Mouse (Mus musculus) retina, adult 2 months (tissue): Measurements from ENCODE around the gene Sult6b1.

ENCODE experiments used
- DNase-seq: peaks from one replicate; pipeline ENCODE4 v3.0.0-alpha.2; 2012; ENCODE audit warnings: low read depth, low spot score

The Sult6b1 gene

GRCm38 (mm10) chr17:78885286-78886065, 21.3 kb downstream of the Sult6b1 start:
- DNase-seq: no peak

- no peak for DNase-seq
These were observed 23.5 kb downstream of the Sult6b1 start for GRCm38 (mm10) chr17:78883291-78883690.

DNA sequence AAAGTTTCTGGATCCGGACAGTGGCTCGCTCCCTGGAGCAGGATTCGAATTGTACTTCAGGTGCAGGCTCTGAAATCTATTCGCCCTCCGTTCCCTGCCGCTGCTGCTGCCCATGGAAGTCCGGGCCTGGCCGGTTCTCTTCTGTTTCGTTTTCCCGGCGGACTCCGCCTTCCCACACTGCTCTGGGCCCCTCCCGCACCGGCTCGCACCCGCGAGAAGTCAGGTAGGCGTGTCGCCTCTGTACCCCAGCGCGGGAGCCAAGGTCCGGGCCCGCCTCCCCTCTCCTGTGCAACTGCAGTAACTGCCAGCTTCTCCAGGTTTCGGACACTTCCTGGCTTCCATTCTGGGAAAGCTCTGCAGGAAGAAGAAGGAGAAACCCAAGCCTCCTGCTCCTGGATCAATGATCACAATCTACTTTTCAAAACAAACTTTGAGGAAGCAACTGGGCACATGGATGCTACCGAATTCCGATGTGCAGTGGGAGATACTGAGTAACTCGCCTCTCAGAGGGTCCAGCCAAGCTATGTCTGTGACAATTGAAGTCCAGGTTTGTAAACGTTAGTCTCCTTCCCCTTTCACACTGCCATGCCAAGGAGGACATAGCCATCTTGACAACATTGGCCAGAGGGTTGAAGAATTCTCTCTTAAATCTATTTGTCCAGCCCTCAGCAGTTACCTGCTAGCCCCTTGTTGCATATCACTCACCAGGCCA, 24.2 kb downstream of the Sult6b1 start, which contains the start of gene Eif2ak2:
Gene Eif2ak2 (minus strand): TSS at position 173 of the 712 bp plus-strand sequence.
- no peak for DNase-seq

DNA sequence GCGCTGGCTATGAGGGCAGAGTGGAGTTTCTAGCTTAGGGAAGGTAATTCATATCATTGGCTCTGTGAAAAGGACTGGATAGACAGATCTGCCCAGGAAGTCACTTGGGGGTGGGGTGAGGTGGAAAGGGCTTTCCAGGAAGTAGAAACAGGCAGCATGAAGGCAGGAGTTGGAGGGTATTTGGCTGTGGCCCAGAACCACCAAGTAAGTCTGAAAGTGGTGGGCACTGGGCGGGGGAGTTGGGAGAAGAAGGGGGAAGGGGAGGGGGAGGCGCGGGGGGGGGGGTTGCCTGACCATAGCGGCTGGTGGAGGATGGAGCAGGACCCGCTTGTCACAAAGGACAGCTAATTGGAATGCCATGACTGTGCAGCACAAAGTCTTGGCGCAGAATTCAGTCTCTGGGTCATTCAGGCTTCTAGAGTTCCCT, 24.9 kb downstream of the Sult6b1 start:
- no peak for DNase-seq

- no peak for DNase-seq
These were observed 32.9 kb downstream of the Sult6b1 start for GRCm38 (mm10) chr17:78873886-78874285.

DNA sequence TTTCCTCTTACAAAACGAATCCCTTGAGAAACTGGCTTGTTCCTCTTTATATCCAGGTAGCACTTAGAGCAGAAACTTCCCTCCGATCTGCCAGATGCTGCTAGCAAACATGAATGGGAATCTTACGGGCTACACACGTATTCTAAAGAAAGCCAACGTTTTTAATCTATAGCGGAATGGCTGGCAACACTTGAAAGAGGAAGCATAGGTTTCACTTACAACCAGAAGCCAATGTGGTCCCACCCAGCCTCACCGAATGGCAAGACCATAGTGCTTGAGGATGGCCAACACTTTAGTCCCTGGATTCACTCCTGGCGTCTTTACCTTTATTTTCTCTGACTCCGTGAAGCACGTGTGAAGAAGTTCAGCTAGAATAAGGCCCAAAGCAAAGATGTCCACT, 50.5 kb downstream of the Sult6b1 start:
- no peak for DNase-seq

GRCm38 (mm10) chr17:78842271-78842928, 64.4 kb downstream of the Sult6b1 start:
- no peak for DNase-seq

GRCm38 (mm10) chr17:78836056-78836455, 70.7 kb downstream of the Sult6b1 start:
- no peak for DNase-seq

DNA sequence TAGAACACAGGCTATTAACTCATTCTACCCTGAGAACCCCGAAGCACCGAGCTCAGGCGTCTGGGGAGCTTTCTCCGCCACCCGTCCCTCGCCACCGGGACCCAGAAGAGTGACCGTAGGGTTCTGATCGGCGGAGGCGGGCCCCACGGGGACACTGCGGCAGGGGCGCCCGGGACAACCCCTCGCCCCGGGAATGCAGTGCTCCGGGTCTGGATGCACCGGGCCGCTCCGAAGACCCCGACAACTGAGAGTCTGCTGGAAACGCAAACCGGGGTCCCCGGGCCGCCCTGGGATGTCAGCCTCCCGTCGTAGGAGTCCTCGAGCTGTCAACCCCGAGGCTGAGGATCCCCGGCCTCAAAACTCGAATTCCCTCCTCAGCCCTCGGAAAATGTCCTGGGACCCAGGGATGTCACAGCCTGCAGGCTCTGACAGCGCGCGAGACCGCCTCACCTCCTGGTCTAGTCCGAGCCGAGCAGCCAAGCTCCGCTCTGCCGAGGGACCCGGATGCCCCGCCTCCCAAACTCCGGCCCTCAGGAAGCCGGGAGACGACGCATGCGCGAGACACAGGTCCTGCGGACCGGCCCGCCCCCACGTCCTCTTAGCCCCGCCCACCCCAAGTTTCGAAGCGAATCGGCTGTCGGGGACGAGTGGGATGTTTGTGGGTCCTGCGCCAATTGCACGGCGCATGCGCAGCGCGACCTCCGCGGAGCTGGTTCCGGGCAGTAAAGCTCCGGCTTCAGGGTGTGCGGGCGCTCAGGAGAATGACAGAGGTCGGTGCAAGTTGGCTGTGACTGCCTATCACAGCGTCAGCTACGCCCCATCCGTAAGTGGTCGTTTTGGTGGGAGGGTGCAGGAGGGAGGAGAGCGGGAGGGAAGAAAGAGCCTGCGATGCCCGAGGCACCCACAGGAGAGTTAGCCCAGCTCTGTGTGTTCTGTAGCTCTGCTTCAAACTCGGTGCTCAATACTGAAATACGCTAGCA, 71.6 kb downstream of the Sult6b1 start, which contains the start of the genes Heatr5b and Gpatch11:
Gene Heatr5b (minus strand): TSS at position 509 of the 980 bp plus-strand sequence.
Gene Gpatch11 (plus strand): TSS at position 712 of the 980 bp plus-strand sequence.
- peak; percentile 98 for DNase-seq
